In genomic region chr10:91189476-91189875, GRCm38 (mm10) we compare ENCODE assay signal across 34 mouse cellular contexts. TPM values are rescaled to one million over a fixed set of nuclear protein-coding genes. Genes with fewer than 3 reads are reported as not detected.
DNase-seq lines count a peak whose midpoint lies in the region; ATAC-seq and TF ChIP-seq lines count a peak whose summit lies in the region.
"Had no signal": no experiment of that assay in that cellular context is flagged by ENCODE, and none has a peak within 500 bp of the region (broad histone marks: within the 10 kb centered on the region; RNA-seq: fewer than 3 reads in every experiment).

No protein-coding gene starts in this region.

- H3K4me1 ChIP-seq in midbrain, embryonic 11.5 days (ENCODE audit: control insufficient read depth, insufficient read depth, low read length) = peaks cover 5% of the 10 kb centered on the region
- H3K4me1 ChIP-seq in midbrain, postnatal 0 days (ENCODE audit: insufficient read depth, low read length) = 0 out of 2 replicates have a peak, but pooled peaks cover 3% of the 10 kb centered on the region
- peaks cover 2% of the 10 kb centered on the region for H3K4me1 ChIP-seq in bone marrow, adult 2 months (ENCODE audit: control insufficient read depth, insufficient read depth, low read length)
- H3K4me1 ChIP-seq: intestine, embryonic 15.5 days had no signal

- H3K27ac ChIP-seq in midbrain, embryonic 11.5 days (ENCODE audit: low read depth, low read length) = no peak overlapping the region
- no peak overlapping the region for H3K27ac ChIP-seq in midbrain, postnatal 0 days (ENCODE audit: low read depth, low read length)
- H3K27ac ChIP-seq in bone marrow, adult 2 months (ENCODE audit: control insufficient read depth, insufficient read depth, low read depth, low read length, poor library complexity) = peak overlapping the region; percentile 4; the same call in 1 of the 2 replicates
- H3K27ac ChIP-seq: heart, embryonic 13.5 days; intestine, embryonic 15.5 days; limb, embryonic 15.5 days; liver, embryonic 13.5 days; macrophage; midbrain, embryonic 10.5 days; neural tube, embryonic 12.5 days; stomach, postnatal 0 days had no signal

- no peak for TF ChIP-seq CTCF in midbrain, postnatal 0 days (IDR thresholded peaks at IDR 0.05)
- no peak for TF ChIP-seq CTCF in bone marrow, adult 2 months (IDR thresholded peaks at IDR 0.05; ENCODE audit: control insufficient read depth, insufficient read depth, low read length)

- H3K9ac ChIP-seq in midbrain, embryonic 11.5 days (ENCODE audit: low read length) = no peak overlapping the region
- H3K9ac ChIP-seq in midbrain, postnatal 0 days (replicated peaks; ENCODE audit: low read length, poor library complexity, severe bottlenecking) = no peak overlapping the region
- H3K9ac ChIP-seq: heart, embryonic 13.5 days; hindbrain, embryonic 15.5 days; intestine, embryonic 15.5 days; limb, embryonic 15.5 days; liver, embryonic 13.5 days; neural tube, embryonic 12.5 days had no signal

- no peaks in the 10 kb centered on the region for H3K36me3 ChIP-seq in midbrain, embryonic 11.5 days (ENCODE audit: control insufficient read depth, insufficient read depth, low read length)
- no peaks in the 10 kb centered on the region for H3K36me3 ChIP-seq in midbrain, postnatal 0 days (ENCODE audit: insufficient read depth, low read length)
- H3K36me3 ChIP-seq: forebrain, embryonic 10.5 days; G1E; heart, embryonic 13.5 days; hindbrain, embryonic 10.5 days; hindbrain, embryonic 15.5 days; intestine, embryonic 15.5 days; limb, embryonic 10.5 days; limb, embryonic 15.5 days; liver, embryonic 13.5 days; midbrain, embryonic 10.5 days; neural tube, embryonic 12.5 days had no signal

- TF ChIP-seq POLR2A in bone marrow, adult 2 months (IDR thresholded peaks at IDR 0.05; ENCODE audit: borderline replicate concordance, control insufficient read depth, low read depth, low read length) = no peak

- ATAC-seq in midbrain, embryonic 11.5 days (ENCODE audit: low FRiP score) = no peak
- no peak for ATAC-seq in midbrain, postnatal 0 days (ENCODE audit: low FRiP score)
- ATAC-seq in inflammation-experienced regulatory T-cells, adult 6 months = peak; percentile 49
- ATAC-seq: intestine, embryonic 15.5 days; Patski had no signal

- no peak overlapping the region for H3K4me3 ChIP-seq in midbrain, embryonic 11.5 days (ENCODE audit: low read depth, low read length)
- no peak overlapping the region for H3K4me3 ChIP-seq in midbrain, postnatal 0 days (ENCODE audit: low read depth, low read length)
- H3K4me3 ChIP-seq in bone marrow, adult 2 months (replicated peaks; ENCODE audit: control insufficient read depth, low read depth, low read length) = peak overlapping the region; percentile 29
- H3K4me3 ChIP-seq: forebrain, embryonic 10.5 days; heart, embryonic 13.5 days; hindbrain, embryonic 10.5 days; hindbrain, embryonic 15.5 days; intestine, embryonic 15.5 days; limb, embryonic 10.5 days; limb, embryonic 15.5 days; liver, embryonic 13.5 days; midbrain, embryonic 10.5 days; myocyte; neural tube, embryonic 12.5 days had no signal

- WGBS in midbrain, embryonic 11.5 days = 98% methylated on average over 6 of the region's 6 CpGs
- 95% methylated on average over 6 of the region's 6 CpGs for WGBS in midbrain, postnatal 0 days
- WGBS in bone marrow, adult 2 months = 60% methylated on average over 6 of the region's 6 CpGs

- H3K9me3 ChIP-seq in midbrain, embryonic 11.5 days (ENCODE audit: control insufficient read depth, low read length) = no peaks in the 10 kb centered on the region
- no peaks in the 10 kb centered on the region for H3K9me3 ChIP-seq in midbrain, postnatal 0 days (ENCODE audit: low read length)
- H3K9me3 ChIP-seq: forebrain, embryonic 10.5 days; G1E; heart, embryonic 13.5 days; hindbrain, embryonic 10.5 days; hindbrain, embryonic 15.5 days; intestine, embryonic 15.5 days; limb, embryonic 10.5 days; limb, embryonic 15.5 days; liver, embryonic 13.5 days; midbrain, embryonic 10.5 days; neural tube, embryonic 12.5 days had no signal

- no peak overlapping the region for H3K4me2 ChIP-seq in midbrain, embryonic 11.5 days
- H3K4me2 ChIP-seq in midbrain, postnatal 0 days (ENCODE audit: low read depth, low read length, poor library complexity, severe bottlenecking) = no peak overlapping the region
- H3K4me2 ChIP-seq: heart, embryonic 13.5 days; hindbrain, embryonic 15.5 days; intestine, embryonic 15.5 days; limb, embryonic 15.5 days; liver, embryonic 13.5 days; neural tube, embryonic 12.5 days had no signal

- DNase-seq in midbrain, embryonic 11.5 days (ENCODE audit: low spot score, missing footprints) = peak; percentile 78
- no peak for DNase-seq in midbrain, postnatal 0 days (ENCODE audit: low spot score)
- no peak for DNase-seq in ovary, adult 18-20 months (ENCODE audit: low spot score)
- DNase-seq in cerebellum, postnatal 36 days = no peak
- DNase-seq in cerebellum, postnatal 14 days = no peak
- DNase-seq: cerebellum, adult 11 months; cerebellum, adult 9-11 months; gastrocnemius, postnatal 10 days; heart, postnatal 10 days; kidney, adult 2 months; kidney, postnatal 4 days; liver, embryonic 13.5 days; lung, adult 18-20 months; lung, postnatal 10 days; right cerebral cortex, postnatal 4 days; thymus, adult 18-20 months; thymus, postnatal 36 days had no signal

- H3K27me3 ChIP-seq in midbrain, embryonic 11.5 days (ENCODE audit: control insufficient read depth, insufficient read depth, low read length) = no peaks in the 10 kb centered on the region
- H3K27me3 ChIP-seq in midbrain, postnatal 0 days (ENCODE audit: insufficient read depth, low read length) = no peaks in the 10 kb centered on the region
- H3K27me3 ChIP-seq: CH12.LX; heart, embryonic 13.5 days; hindbrain, embryonic 15.5 days; intestine, embryonic 15.5 days; limb, embryonic 15.5 days; liver, embryonic 13.5 days; neural tube, embryonic 12.5 days; Patski had no signal

RNA-seq across cellular contexts. Expression of gene Tmpo, which starts 8.4 kb away (rescaled TPM):
- 339 and 388 TPM in 2 replicates for polyA plus RNA-seq in midbrain, embryonic 11.5 days (2014; fragmentation: Nextera tagmentation; extraction: Ambion mirVana)
- total RNA-seq in midbrain, postnatal 0 days (2014; rRNA removed) = 102 and 116 TPM in 2 replicates
- polyA plus RNA-seq in midbrain, postnatal 0 days (2015; fragmentation: Nextera tagmentation; extraction: Ambion mirVana) = 44.6 and 54.8 TPM in 2 replicates
- polyA plus RNA-seq in bone marrow, adult 2 months (2011; ENCODE audit: insufficient read depth, insufficient read length, low replicate concordance, missing spikeins) = 212 and 250 TPM in 2 replicates
- polyA plus RNA-seq in inflammation-experienced regulatory T-cells, adult 6 months (2017; shearing (Covaris generic)) = 10 to 100 TPM; 61.6 to 69.1 (median 61.9) TPM
